ENCODE assay signal across 41 mouse cellular contexts in the genomic region with DNA sequence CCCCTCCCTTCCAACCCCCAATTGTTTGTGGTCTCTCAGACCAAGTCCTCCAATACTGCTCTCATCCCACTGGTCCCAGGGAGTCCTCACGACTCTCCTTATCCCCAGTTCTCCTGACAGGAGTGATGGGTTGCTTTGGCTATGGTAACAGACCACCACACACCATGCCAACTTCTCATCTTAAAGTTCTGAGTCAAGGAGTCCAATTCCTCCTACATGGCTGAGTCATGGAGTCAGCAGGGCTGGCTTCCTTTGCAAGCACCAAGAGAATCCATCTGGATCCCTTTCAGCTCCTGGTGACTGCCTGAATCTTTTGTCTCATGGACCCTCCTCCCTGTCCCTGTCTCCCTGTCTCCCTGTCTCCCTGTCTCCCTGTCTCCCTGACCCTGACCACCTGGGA. TPM values are rescaled to one million over a fixed set of nuclear protein-coding genes. Genes with fewer than 3 reads are reported as not detected.
DNase-seq lines count a peak whose midpoint lies in the region; ATAC-seq and TF ChIP-seq lines count a peak whose summit lies in the region.
"Had no signal": no experiment of that assay in that cellular context is flagged by ENCODE, and none has a peak within 500 bp of the region (broad histone marks: within the 10 kb centered on the region; RNA-seq: fewer than 3 reads in every experiment).

No protein-coding gene starts in this region.

- no peaks in the 10 kb centered on the region for H3K9me3 ChIP-seq in liver, postnatal 0 days (ENCODE audit: low read length)
- H3K9me3 ChIP-seq: embryonic facial prominence, embryonic 12.5 days; forebrain, embryonic 10.5 days; forebrain, embryonic 15.5 days; heart, embryonic 13.5 days; limb, embryonic 10.5 days; limb, embryonic 15.5 days; liver, embryonic 13.5 days; midbrain, embryonic 13.5 days; neural tube, embryonic 13.5 days had no signal

- WGBS in liver, postnatal 0 days (ENCODE audit: insufficient replicate concordance), result 40% methylated on average over 1 of the region's 1 CpGs

- no peak overlapping the region for H3K27ac ChIP-seq in liver, postnatal 0 days (ENCODE audit: low read depth)
- H3K27ac ChIP-seq: embryonic facial prominence, embryonic 12.5 days; forebrain, embryonic 10.5 days; forebrain, embryonic 15.5 days; gastrocnemius, adult 2 months; heart, adult 2 months; heart, embryonic 13.5 days; hindbrain, embryonic 14.5 days; layer of hippocampus, adult 2 months; limb, embryonic 10.5 days; limb, embryonic 15.5 days; liver, embryonic 13.5 days; macrophage; midbrain, embryonic 13.5 days; neural tube, embryonic 13.5 days had no signal

- peak; percentile 19 for DNase-seq in layer of hippocampus, adult 9-11 months
- no peak for DNase-seq in layer of hippocampus, adult 8-10 months (ENCODE audit: low spot score in 2 of 2)
- DNase-seq in right cerebral cortex, adult 2 months (ENCODE audit: low spot score in 2 of 2), result peak; percentile 23 to 44
- no peak for DNase-seq in right cerebral cortex, postnatal 4 days
- DNase-seq in fibroblast of lung, adult 2 months (ENCODE audit: low read depth), result peak; percentile 22
- no peak for DNase-seq in liver, postnatal 0 days
- no peak for DNase-seq in kidney, postnatal 14 days
- DNase-seq: adrenal gland, postnatal 10 days; cerebellum, adult 11-12 months; cerebellum, adult 9-11 months; embryo, embryonic 11 days; gastrocnemius, adult 2 months; gastrocnemius, postnatal 36 days; heart, adult 2 months; heart, postnatal 10 days; liver, embryonic 13.5 days; lung, adult 2 months; lung, postnatal 10 days; retina, postnatal 1 day; spleen, adult 18-20 months; thymus, adult 18-20 months; thymus, postnatal 25 days had no signal

- no peaks in the 10 kb centered on the region for H3K27me3 ChIP-seq in liver, postnatal 0 days (ENCODE audit: insufficient read depth, low read length)
- H3K27me3 ChIP-seq: CH12.LX; embryonic facial prominence, embryonic 12.5 days; forebrain, embryonic 15.5 days; heart, embryonic 13.5 days; limb, embryonic 15.5 days; liver, embryonic 13.5 days; midbrain, embryonic 13.5 days; neural tube, embryonic 13.5 days had no signal

- H3K4me2 ChIP-seq in liver, postnatal 0 days (ENCODE audit: low read depth, low read length), result no peak overlapping the region
- H3K4me2 ChIP-seq: embryonic facial prominence, embryonic 12.5 days; forebrain, embryonic 15.5 days; heart, embryonic 13.5 days; hindbrain, embryonic 14.5 days; limb, embryonic 15.5 days; liver, embryonic 13.5 days; midbrain, embryonic 13.5 days; neural tube, embryonic 13.5 days had no signal

- H3K4me1 ChIP-seq in liver, postnatal 0 days (ENCODE audit: insufficient read depth), result 0 out of 2 replicates have a peak, but pooled peaks cover 8% of the 10 kb centered on the region
- H3K4me1 ChIP-seq: embryonic facial prominence, embryonic 12.5 days; forebrain, embryonic 15.5 days; limb, embryonic 15.5 days; liver, embryonic 13.5 days; midbrain, embryonic 13.5 days; neural tube, embryonic 13.5 days had no signal

- TF ChIP-seq CTCF in liver, postnatal 0 days (IDR thresholded peaks at IDR 0.05; ENCODE audit: low read depth), result no peak

- H3K4me3 ChIP-seq in liver, postnatal 0 days (ENCODE audit: low read depth, low read length), result no peak overlapping the region
- H3K4me3 ChIP-seq: embryonic facial prominence, embryonic 12.5 days; forebrain, embryonic 10.5 days; forebrain, embryonic 15.5 days; gastrocnemius, adult 2 months; heart, adult 2 months; heart, embryonic 13.5 days; layer of hippocampus, adult 2 months; limb, embryonic 10.5 days; limb, embryonic 15.5 days; liver, embryonic 13.5 days; midbrain, embryonic 13.5 days; neural tube, embryonic 13.5 days had no signal

- no peak for TF ChIP-seq EP300 in liver, postnatal 0 days (IDR thresholded peaks at IDR 0.05; ENCODE audit: low read depth)

- no peaks in the 10 kb centered on the region for H3K36me3 ChIP-seq in liver, postnatal 0 days (replicated peaks; ENCODE audit: insufficient read depth, low read length)
- H3K36me3 ChIP-seq: embryonic facial prominence, embryonic 12.5 days; forebrain, embryonic 10.5 days; forebrain, embryonic 15.5 days; heart, embryonic 13.5 days; limb, embryonic 10.5 days; limb, embryonic 15.5 days; liver, embryonic 13.5 days; midbrain, embryonic 13.5 days; neural tube, embryonic 13.5 days had no signal

- ATAC-seq in liver, postnatal 0 days, result no peak
- ATAC-seq: forebrain, embryonic 15.5 days; intestine, postnatal 0 days; midbrain, embryonic 13.5 days had no signal

- H3K9ac ChIP-seq in liver, postnatal 0 days (replicated peaks), result no peak overlapping the region
- H3K9ac ChIP-seq: embryonic facial prominence, embryonic 12.5 days; forebrain, embryonic 15.5 days; heart, embryonic 13.5 days; hindbrain, embryonic 14.5 days; limb, embryonic 15.5 days; liver, embryonic 13.5 days; midbrain, embryonic 13.5 days; neural tube, embryonic 13.5 days had no signal

RNA-seq across cellular contexts. Expression of a gene that starts 8.0 kb away (rescaled TPM):
- total RNA-seq in layer of hippocampus, adult 8-10 months (2022), result not detected
- 0.61 and 28.3 TPM in 2 replicates for polyA plus RNA-seq in liver, postnatal 0 days (2015; fragmentation: Nextera tagmentation; extraction: Ambion mirVana)
- total RNA-seq: adrenal gland, postnatal 10 days; gastrocnemius, adult 2 months; gastrocnemius, postnatal 36 days; heart, adult 2 months; hematopoietic stem cell, adult 5-6 weeks; layer of hippocampus, adult 2 months; layer of hippocampus, postnatal 36 days; megakaryocyte-erythroid progenitor cell, adult 5-6 weeks had no signal
- polyA plus RNA-seq: C2C12; embryonic facial prominence, embryonic 12.5 days; forebrain, embryonic 10.5 days; forebrain, embryonic 15.5 days; heart, embryonic 13.5 days; hindbrain, embryonic 14.5 days; kidney, embryonic 14.5 days; limb, embryonic 10.5 days; limb, embryonic 15.5 days; macrophage; midbrain, embryonic 13.5 days; neural tube, embryonic 13.5 days had no signal

RNA-seq across cellular contexts. Expression of a gene that starts 12.2 kb away (rescaled TPM):
- total RNA-seq in layer of hippocampus, adult 8-10 months (2022), result not detected
- not detected in 2 replicates for polyA plus RNA-seq in liver, postnatal 0 days (2015; fragmentation: Nextera tagmentation; extraction: Ambion mirVana)
- total RNA-seq: adrenal gland, postnatal 10 days; CH12.LX; ES-E14; gastrocnemius, adult 2 months; gastrocnemius, postnatal 36 days; heart, adult 2 months; heart, postnatal 10 days; hematopoietic stem cell, adult 5-6 weeks; layer of hippocampus, adult 2 months; layer of hippocampus, postnatal 36 days; megakaryocyte-erythroid progenitor cell, adult 5-6 weeks had no signal
- polyA plus RNA-seq: C2C12; embryonic facial prominence, embryonic 12.5 days; forebrain, embryonic 10.5 days; forebrain, embryonic 15.5 days; heart, adult 2 months; heart, embryonic 13.5 days; hindbrain, embryonic 14.5 days; intestine, postnatal 0 days; kidney, embryonic 14.5 days; limb, embryonic 10.5 days; limb, embryonic 15.5 days; liver, embryonic 13.5 days; lung, adult 2 months; macrophage; midbrain, embryonic 13.5 days; neural tube, embryonic 13.5 days had no signal

RNA-seq across cellular contexts. Expression of a gene that starts 40.5 kb away (rescaled TPM):
- 10 to 100 TPM; 22.6 to 26.0 (median 25.6) TPM for total RNA-seq in layer of hippocampus, adult 8-10 months (2022)
- 6.3 and 7.4 TPM in 2 replicates for polyA plus RNA-seq in liver, postnatal 0 days (2015; fragmentation: Nextera tagmentation; extraction: Ambion mirVana)

RNA-seq across cellular contexts. Expression of a gene that starts 40.8 kb away (rescaled TPM):
- total RNA-seq in layer of hippocampus, adult 8-10 months (2022), result 100 to 1,000 TPM; 160 to 177 (median 162) TPM
- 37.1 and 39.9 TPM in 2 replicates for polyA plus RNA-seq in liver, postnatal 0 days (2015; fragmentation: Nextera tagmentation; extraction: Ambion mirVana)

RNA-seq across cellular contexts. Expression of a gene that starts 43.2 kb away (rescaled TPM):
- 10 to 100 TPM; 42.0 to 51.0 (median 44.1) TPM for total RNA-seq in layer of hippocampus, adult 8-10 months (2022)
- 2.7 TPM in 2 replicates for polyA plus RNA-seq in liver, postnatal 0 days (2015; fragmentation: Nextera tagmentation; extraction: Ambion mirVana)

Comparison
In these comparisons a context has a peak if more than half of its experiments do, and no peak if none do; other contexts are left out.
1. DNase-seq: peak in layer of hippocampus, adult 9-11 months (single experiment), right cerebral cortex, adult 2 months (2 of 2) and fibroblast of lung, adult 2 months (single experiment); none in layer of hippocampus, adult 8-10 months (0 of 2), right cerebral cortex, postnatal 4 days (single experiment), liver, postnatal 0 days (single experiment) and kidney, postnatal 14 days (single experiment).